Mouse (Mus musculus) layer of hippocampus, postnatal 25 days (tissue): ENCODE measurements around the gene Mtfr1l. TPM values are rescaled to one million over a fixed set of nuclear protein-coding genes. Genes with fewer than 3 reads are reported as not detected.
"Not testable (repeated sequence)": the region's sequence is repeated elsewhere in the genome, so short reads cannot be mapped to it uniquely, and the experiment has no call there.

Source experiments
- DNase-seq, 2 experiments: peaks; one replicate each; pipeline ENCODE4 v3.0.0; 2022; ENCODE audit warnings: mixed read lengths in 2 of 2, low spot score in 1 of 2; ENCODE audit errors: extremely low spot score in 1 of 2
- total RNA-seq, 2 experiments: library from RNA; stranded (reverse); gene quantifications; 2 replicates each; pipeline ENCODE4 v1.2.3; 2021

The Mtfr1l gene
- total RNA-seq, 2 experiments from 2014 or later: 69.5 to 72.0 TPM

- no peak for DNase-seq
These were observed 15.9 kb downstream of the Mtfr1l start for GRCm38 (mm10) chr4:134519281-134519680.

DNA sequence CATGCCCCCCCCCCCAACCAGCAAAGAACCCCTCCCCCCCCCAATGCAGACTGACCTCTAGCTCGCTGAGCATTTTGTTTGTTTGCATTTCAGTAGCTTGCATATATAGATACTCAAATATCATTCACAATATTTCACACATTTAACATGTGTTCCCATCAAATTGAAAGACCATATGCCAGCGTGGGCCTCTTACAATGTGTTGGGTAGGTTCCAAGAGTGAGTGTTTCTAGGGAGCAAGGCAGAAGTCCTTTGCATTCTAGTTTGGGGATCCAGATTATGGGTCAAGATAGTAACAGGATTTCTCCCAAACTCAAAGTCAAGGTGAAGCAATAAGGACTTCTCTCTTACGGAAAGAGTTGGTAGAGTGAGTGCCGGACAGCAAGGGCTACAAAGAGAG is 16.6 kb downstream of the Mtfr1l start:
- no peak for DNase-seq

GRCm38 (mm10) chr4:134517719-134518118 is 17.5 kb downstream of the Mtfr1l start:
- no peak for DNase-seq

GRCm38 (mm10) chr4:134516981-134517380 is 18.2 kb downstream of the Mtfr1l start:
- no peak for DNase-seq

DNA sequence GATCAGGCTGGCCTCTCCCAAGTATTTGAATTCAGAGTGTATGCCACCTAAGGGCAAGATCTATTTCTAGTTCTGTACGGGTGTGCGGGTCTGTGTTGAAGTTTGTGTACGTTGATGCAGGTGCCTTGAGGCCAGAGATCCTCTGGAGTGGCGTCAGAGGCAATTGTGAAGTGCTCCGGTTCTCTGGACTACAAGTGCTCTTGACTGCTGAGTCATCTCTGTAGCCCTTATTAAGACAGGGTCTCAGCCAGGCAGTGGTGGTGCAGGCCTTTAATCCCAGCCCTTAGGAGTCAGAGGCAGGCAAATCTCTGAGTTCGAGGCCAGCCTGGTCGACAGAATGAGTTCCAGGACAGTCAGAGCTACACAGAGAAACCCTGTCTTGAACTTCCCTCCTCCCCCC is 19.6 kb downstream of the Mtfr1l start:
- no peak for DNase-seq

DNA sequence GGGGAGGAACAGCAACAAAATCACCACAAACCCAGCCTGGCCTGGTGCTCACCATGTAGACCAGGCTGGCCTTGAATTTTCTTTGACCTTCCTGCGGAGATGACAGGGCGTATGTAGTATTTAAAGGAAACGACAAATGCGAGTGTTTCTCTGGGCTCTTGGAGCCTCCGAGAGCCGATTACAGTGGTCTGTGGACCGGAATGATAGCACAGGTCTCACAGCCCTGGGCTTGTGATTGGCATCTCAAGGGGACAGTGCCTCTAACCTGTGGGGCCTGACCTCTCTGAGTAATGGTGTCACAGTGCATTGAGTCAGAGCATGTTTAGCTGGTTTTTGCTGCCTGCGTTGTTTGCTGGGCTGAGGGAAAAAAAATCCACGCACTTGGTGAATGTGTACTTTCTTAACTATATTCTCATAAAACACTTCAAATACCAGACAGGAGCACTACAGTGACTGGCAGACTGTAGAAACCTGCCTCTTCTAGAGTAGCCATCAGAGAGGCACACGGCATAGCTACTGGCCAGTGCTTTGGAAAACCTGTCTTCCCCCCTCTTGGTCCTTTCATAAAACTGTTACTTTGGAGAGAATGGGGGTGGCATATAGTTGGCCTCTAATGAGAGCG is 20.8 kb downstream of the Mtfr1l start:
- DNase-seq: no peak

- peak in 1 of 2 experiments; percentile 53 for DNase-seq
These were observed 22.4 kb downstream of the Mtfr1l start for GRCm38 (mm10) chr4:134512798-134513197.

DNA sequence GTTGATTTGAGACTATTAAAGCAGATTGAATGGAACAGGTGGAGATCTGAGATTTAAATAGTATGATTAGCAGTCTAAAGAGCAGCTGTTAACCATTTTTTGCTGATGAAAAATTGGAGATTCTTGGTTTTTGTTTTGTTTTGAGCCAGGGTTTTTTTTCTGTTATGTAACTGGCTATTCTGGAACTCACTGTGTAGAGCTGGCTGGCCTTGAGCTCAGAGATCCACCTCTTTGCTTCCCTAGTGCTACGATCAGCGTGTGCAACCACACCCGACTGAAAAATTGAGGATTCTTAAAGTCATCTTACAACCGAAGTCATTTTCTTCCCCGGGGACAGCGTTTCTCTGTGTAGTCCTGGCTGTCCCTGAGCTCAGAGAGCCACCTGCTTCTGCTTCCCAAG is 23.5 kb downstream of the Mtfr1l start:
- DNase-seq: no peak

GRCm38 (mm10) chr4:134510845-134511411 is 24.3 kb downstream of the Mtfr1l start, which contains the start of gene Aunip:
TSS of gene Aunip (plus strand) at chr4:134510999.
- peak; percentile 64 to 77 for DNase-seq

DNA sequence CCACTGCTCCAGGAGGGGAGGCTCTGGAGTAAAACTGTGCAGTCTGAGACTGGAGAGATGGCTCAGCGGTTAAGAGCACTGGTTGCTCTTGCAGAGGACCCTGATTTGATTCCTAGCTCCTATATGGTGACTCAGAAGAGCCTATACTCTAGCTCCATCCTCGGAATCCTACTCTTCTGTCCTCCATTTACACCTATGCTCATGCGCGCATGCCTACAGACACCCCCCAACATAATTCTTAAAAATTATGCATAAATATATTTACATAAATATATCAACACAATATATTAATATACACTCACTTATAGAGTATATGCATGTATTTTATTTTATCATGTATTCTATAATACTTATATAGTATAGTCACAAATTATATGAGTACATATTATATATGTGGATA is 24.8 kb downstream of the Mtfr1l start:
- no peak for DNase-seq

GRCm38 (mm10) chr4:134506713-134507112 is 28.5 kb downstream of the Mtfr1l start:
- no peak for DNase-seq

GRCm38 (mm10) chr4:134505966-134506594 is 29.1 kb downstream of the Mtfr1l start:
- DNase-seq: no peak

DNA sequence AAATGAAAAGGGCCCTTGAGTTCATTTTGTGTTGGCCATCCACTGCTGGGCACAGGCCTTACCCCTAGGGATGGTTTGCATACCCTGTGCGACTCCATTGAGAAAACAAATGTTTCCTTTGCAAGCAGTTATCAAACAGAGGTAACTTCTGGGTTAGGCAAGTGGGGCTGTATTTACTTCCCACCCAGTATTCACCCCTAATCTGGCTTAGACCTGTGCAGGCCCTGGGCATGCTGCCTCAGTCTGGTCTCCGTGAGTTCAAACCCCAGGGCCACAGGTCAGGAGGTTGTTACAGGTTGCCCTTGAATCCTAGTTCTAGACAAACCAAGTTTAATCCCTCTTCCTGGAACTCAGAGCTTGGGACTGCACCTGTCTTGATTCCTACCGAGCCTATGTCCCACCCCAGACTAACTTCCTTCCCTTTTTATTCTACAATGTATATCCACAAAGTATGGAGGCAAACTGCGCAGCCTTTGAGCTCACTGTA is 29.8 kb downstream of the Mtfr1l start:
- no peak for DNase-seq

GRCm38 (mm10) chr4:134503686-134504357 is 31.4 kb downstream of the Mtfr1l start:
- no peak for DNase-seq

DNA sequence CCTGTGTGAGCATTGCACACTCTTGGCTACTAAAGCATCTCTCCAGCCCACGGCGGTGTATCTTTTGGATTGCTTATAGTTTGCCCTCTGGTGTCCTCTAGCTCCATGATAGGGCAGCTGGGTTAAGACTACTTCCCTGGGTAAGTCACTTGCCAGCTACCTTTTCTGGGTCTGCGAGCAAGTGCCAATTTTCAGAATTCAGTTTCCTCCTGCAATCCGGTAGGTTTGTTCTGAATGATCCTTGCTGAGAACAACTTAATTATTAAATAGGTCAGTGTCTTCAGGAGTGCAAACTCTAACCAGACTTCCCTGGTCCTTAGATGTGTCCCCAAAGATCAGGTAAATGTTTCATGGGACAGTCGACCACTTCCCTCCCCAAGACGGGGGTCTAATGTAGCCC is 34.1 kb downstream of the Mtfr1l start:
- DNase-seq: no peak

GRCm38 (mm10) chr4:134498983-134499382 is 36.2 kb downstream of the Mtfr1l start:
- not testable (repeated sequence) for DNase-seq

DNA sequence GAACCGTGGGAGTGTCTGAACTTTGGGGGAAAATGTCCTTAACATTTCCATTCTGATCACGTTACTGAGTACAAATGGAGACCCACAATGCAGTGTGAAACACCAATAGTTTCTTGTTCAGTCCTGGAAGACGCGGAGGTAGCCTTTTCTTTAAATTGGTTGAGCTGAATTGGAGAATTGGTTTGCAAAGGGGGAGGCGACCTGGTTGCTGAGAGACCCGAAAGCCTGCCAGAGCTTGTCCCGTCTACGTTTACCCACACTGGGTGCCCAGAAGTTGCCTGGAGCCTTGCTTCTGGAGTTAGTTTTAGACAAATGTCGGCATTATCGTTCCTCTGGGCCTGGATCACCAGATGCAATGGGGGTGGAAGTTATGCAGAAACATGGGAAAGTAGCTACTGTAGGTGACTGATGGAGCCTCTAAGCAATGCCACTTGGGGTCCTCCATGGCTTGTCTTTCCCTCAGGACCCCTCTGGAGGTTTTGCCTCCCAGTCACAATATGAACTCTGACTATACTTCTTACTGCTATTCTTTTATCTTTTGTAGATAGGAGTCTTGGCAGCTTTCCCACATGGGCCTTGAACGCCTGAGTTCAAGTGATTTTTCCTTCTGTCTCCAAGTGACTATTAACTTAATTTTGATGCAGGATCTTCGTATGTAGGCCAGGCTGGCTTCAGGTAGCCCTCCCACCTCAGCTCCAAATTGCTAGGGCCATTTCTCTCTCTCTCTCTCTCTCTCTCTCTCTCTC is 37.0 kb downstream of the Mtfr1l start:
- DNase-seq: no peak

DNA sequence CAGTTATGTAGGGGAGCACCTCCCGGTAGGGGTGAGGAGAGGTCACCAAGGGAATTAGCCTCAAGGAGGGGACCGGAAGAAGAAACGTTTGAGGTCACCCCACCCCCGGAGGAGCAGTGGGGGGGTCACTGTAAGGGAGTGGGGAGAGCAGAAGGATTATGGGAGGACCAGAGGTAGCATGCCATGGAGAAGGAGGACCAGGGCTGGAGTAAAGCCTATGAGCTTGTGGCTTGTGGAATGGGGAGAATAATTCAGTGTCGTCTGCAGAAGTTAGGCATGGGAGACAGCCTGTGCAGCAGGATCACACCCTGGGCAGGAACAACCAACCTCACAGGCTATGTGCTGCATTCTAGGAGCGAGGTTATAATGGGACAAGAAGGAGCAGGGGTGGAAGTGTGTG is 38.0 kb downstream of the Mtfr1l start:
- no peak for DNase-seq

DNA sequence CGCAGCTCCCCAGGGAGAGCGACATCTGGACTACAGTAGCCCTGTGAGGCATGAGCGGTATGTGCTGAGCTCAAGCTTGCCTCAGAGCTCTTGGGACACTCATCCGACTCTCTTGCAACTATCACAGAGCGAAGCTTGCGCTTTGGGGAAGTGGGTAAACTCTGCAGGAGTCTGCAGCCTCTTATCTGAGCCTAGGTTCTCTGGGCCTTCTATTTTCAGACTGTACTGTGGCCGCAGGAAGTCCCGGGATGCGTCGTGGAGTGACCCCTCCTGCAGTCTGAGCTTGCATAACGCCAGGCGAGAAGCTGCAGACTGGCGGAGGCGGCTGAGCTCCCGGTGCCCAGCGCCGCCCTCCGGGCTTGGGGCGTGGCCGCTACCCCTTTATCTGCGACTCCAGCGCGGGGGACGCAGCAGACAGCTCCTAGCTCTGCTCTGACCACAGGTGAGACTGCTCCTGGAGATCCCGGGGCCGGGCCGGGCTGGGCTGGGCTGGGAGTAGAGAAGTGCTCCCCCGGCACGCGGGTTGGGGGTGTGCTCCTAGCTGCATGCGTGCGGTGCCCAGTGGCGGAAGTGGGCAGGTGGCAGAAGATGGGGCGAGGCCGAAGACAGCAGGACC is 38.5 kb downstream of the Mtfr1l start, which contains the start of gene Paqr7:
Paqr7 (plus strand) TSS at position 103 of the 616 bp plus-strand sequence.
- DNase-seq: peak; percentile 57 to 63

GRCm38 (mm10) chr4:134495546-134495923 is 39.7 kb downstream of the Mtfr1l start:
- no peak for DNase-seq
